Mouse (Mus musculus) T-helper 2 cell (primary cell): Measurements from ENCODE around the gene Gm28729.
"Not testable (repeated sequence)": the region's sequence is repeated elsewhere in the genome, so short reads cannot be mapped to it uniquely, and the experiment has no call there.

Experiments
- in situ Hi-C: fragments of 300-600 bp; cut with MboI, MseI; formaldehyde crosslinking; loops from one replicate; pipeline ENCODE4 v1.15.1; 2025; ENCODE audit warnings: high pct_unique_total_duplicates

Gene Gm28729

DNA sequence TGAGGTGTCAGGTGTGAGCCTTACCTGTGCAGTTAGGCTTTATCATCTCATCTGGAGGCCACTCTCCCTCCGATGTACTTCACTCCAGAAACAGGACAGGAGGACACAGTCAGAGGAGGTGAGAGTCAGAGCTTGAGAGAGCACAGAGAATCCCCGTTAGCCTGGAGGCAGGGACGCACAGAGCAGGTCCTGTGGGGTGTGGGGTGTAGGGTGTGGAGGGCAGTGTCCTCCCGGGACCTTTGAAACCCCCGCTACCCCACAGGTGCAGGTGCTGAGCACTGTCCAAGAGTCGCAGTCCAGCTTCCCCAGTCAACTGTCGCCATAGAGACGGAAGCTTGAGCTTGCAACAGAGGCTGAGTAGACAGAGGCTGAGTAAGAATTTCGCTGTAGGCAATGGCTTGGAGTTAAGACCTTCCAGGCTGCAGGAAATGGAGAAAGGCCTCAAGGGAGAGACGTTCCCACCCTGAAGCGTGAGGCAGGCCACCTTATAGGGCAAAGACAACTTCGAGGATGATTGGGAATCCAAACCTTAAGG, at the start of gene Gm28729:
Gene Gm28729, minus strand, starts transcription at position 293 of the 535 bp plus-strand sequence.
- in situ Hi-C loops: no loop called here

DNA sequence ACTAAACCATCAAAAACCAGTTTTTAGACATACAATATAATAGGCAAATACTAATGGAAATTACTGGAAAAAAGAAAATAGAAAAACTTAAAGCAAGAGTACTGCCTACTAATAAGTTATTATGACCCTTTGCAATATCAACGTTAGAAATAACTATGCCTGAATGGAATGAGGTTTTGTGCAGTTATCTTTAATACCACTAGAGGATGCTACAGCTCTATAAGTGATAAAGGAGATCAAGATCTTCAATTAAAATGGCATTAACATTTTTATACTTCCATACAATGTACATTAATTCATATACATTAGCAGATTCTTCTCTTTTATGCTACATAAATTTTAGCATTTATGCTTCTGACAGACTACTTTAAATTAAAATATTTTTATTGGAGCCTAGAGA, 48.2 kb upstream of the Gm28729 start:
- in situ Hi-C loops: loop anchor here (5.0 kb wide), 1 partner anchor 244 kb away; no protein-coding TSS in a partner anchor

DNA sequence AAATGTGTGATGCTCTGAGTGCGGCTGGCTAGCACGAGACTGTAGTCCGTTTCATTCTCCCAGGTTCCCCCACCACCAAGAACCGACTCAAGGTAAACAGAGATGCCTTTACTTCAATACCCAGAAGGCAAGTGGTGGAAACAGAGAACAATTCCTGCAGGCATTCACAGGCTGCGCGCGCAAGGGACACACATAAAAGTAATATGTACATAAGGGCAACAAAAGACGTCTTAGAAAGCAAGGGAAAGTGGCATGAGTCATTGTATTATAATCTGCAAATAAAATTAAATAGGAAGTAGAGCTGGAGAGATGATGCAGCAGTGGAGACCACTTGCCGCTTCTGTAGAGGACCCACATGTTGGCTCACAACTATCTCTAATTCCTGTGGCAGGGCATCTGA, 47.7 kb upstream of the Gm28729 start:
- in situ Hi-C loops: loop anchor here (5.0 kb wide), 1 partner anchor 245 kb away; no protein-coding TSS in a partner anchor

DNA sequence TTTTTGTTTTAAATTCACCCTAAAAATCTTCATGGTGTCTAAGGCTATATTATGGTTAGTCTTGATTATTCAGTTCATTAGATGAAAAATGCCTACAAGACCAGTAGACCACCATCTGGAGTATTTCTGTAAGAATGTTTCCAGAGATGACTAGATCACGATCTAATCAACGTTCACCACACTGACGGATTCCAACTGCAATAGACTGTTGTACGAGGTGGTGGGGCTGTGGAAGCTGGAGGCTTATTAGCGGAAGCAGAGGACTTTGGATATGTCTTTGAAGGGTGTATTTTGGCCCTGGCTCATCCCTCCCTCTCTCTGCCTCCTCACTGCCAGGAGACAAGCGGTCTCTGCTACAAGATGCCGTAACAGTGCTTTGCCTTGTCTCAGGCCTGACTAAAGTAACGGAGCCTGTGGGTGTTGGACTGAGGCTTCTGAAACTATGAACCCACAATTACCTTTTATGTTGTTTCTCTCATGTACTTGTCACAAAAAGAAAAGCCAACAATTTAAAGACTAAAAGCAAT, 41.5 kb upstream of the Gm28729 start:
- in situ Hi-C loops: no loop called here

DNA sequence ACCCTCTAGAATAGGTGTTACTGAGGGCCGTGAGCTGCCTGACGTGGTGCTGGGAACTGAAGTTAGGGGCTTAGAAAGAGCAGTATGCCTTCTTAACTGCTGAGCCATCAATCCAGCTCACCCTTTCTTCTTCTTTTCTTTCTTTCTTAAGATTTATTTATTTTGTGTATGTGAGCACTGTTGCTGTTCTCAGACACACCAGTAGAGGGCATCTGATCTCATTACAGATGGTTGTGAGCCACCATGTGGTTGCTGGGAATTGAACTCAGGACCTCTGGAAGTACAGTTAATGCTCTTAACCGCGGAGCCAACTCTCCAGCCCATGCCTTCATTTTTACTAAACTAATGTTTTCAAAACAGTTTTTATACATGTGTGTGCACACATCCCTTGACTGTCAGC, 38.4 kb upstream of the Gm28729 start:
- in situ Hi-C loops: no loop called here

DNA sequence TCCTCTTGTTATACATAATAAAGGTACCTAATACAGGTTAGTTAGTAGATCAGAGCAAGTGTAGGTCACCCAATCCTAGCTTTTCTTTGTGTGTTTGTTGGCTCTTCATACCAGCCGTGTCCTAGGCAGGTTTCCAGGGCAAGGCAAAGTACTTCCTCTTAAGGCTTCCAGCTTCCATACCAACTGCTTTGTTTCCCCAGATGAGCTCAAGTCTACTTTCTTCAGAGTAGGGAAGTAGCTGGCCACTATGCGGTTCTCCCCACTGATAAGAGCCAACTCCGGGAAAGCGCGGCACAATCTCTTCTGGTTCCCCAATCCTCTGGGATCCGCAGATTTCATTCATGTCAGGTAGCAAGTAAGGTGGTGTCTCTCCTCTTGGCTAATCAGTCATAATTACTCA, 34.1 kb upstream of the Gm28729 start:
- in situ Hi-C loops: no loop called here

DNA sequence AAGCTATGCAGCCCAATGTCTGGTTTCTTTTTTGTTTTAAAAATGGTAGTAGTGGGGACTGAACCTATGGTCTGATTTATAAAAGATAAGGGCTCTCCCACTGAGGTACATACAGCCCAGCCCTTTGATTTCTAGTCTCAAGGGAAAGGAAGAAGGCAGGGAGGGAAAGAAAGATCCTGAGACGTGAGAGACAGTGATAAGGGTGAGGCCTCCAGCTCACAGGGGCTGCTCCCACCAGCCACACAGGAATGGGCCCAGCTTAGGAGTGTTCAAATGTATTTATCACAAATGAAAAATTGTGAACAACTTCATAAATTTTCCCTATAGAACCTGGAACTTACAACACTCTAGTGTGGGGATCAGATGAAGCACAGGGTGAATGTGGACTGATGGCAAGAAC, 33.5 kb upstream of the Gm28729 start:
- in situ Hi-C loops: no loop called here

DNA sequence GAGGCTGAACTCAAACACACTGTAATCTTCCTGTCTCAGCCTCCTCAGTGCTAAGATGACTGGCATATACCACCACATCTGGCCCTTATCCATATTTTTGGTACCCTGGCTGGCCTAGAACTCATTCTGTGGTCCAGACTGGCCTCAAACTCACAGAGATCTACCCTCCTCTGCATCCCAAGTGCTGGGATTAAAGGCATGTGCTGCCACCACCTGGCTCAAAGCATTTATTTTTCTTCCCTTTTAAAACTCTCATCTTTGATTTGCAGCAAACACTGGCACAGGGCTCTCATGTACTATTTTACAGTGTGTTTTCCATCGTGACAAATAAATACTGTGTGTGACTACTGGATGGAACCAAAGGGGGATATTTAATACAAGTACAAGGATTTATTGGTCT, 29.0 kb upstream of the Gm28729 start:
- in situ Hi-C loops: no loop called here

DNA sequence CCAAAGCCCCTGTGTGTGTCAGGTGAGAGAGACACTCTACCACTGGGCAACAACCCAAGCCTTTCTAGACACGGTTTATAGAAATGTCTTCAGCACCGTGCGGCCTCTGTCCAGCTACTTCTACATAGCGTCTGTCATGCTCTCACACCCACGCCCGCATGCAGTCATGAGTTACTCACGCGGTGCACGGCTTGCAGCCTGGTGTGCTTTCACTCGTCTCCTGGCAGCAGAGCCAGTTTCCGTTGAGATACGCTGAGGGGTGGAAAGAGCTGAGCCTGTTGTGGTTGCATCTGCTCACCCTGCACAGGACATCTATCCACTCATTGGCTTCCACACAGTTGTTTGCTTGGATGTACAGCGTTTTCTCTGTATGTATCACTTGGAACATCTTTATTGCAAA, 20.3 kb upstream of the Gm28729 start:
- in situ Hi-C loops: no loop called here

DNA sequence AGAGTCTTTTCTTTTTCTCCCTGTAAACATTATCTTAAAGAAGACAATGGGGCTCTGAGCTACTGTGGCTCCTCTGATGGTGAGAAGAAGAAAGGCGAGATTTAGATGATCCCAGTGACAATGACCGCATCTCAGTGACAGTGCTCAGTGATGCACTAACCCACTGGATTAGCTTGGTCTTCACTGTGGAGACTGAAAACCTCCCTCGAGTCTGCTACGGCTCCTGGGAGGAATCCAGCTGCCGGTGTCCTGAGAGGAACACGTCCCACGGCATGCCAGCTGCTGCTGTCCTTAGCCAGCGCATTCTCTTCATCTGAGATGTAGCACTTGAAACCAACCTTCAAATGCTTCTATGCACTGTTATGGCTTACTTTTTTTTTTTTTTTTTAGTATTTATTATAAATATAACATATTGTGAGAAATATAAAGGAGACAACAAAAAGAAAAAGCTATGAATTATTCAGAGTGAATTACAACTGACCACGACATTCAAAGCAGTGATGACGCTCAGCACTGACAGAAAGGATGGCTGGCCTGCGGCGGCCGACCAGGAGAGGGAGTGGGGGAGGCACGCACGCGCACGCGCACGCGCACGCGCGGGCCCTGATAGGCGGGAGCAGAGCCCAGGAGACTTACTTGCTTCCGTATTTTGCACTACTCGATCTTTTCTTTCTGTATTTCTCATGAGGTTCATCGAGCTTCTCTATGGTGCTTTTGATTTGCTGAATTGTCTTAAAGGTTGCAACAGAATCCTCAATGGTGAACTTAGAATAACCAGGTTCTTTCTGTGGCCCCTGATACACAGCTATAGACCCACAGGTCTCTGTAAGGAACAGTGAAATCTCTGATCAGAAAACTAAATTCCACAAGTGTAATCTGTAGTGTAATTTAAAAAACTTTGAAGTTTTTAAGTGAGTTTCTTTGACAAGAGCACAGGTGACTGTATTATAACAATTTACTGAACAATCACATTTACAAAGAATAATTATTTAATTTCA, 18.9 kb upstream of the Gm28729 start:
- in situ Hi-C loops: no loop called here

DNA sequence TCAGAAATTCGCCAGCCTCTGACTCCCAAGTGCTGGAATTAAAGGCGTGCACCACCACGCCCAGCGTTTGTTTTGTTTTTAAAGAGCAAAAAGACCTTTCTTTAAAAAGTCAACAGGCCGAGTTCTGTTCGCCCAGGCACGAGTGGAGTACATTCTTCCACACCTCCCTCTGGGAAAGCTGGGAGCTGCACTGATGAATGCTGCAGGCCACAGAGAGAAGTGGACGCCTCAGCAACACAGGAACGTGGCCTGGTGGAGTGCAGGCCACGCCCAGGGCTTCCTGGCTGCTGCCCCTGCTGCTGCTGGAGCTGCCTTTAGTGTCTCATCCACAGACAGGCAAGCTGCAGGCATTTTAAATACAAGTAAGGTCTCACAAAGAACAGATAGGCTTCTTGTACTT, 13.9 kb upstream of the Gm28729 start:
- in situ Hi-C loops: no loop called here

DNA sequence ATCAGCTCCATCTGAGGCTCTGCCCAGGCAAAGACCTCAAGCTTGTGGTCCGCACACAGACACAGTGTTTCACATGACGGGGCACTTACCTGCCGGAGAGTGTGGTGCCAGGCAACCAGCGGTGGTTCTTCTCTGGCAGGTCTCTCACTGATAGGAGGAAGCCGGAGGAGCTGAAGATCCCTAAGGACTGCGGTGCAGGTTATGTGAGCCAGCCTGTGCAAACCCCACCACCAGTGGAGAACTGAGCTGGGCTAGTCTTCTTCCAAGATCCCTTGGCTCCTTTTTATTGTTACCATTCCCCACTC, 12.5 kb upstream of the Gm28729 start:
- in situ Hi-C loops: no loop called here

DNA sequence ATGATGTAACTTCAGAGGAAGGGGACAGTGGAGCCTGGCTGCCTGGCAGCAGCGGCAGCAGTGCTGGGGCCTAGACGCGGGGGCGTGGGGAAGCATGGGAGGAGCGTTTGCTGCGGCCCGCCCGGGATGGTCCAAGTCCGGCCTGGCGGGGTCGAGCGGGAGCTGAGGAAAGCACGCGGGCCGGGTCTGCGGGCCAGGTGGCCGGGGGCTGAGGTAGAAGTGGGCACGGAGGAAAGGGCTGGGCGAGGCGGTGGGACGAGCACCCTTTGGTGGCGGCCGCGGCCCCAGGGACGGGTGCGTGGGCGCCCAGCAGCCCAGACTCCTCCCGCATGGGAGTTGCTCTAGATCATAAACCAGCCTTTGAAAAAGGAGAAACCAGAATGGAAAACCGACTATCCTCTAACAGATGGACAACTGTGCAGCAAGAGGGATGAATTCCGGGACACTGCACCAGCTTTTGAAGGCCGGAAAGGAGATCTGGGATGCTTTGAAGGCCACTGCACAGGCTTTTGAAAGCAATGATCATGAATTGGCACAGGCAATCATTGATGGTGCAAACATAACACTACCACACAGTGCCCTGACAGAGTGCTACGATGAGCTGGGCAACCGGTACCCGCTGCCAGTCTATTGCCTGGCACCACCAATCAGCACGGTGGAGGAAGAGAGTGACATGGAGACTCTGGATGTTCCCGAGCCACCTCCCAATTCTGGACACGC, 12.0 kb upstream of the Gm28729 start:
- in situ Hi-C loops: no loop called here

DNA sequence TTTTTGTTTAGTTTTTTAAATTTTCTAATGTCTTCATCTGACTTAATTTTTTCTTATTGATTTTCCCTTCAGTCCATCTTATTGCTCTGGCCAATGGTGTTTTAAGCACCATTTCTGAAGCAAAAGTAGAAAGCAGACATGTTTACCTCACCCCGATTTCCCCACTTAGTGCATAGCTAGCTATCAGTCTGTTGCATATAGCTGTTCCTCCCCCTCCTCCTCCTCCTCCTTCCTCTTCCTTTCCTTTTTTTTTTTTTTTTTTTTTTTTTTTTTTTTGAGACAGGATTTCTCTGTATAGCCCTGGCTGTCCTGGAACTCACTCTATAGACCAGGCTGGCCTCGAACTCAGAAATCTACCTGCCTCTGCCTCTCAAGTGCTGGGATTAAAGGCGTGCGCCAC, 11.0 kb upstream of the Gm28729 start:
- in situ Hi-C loops: not testable (repeated sequence)

DNA sequence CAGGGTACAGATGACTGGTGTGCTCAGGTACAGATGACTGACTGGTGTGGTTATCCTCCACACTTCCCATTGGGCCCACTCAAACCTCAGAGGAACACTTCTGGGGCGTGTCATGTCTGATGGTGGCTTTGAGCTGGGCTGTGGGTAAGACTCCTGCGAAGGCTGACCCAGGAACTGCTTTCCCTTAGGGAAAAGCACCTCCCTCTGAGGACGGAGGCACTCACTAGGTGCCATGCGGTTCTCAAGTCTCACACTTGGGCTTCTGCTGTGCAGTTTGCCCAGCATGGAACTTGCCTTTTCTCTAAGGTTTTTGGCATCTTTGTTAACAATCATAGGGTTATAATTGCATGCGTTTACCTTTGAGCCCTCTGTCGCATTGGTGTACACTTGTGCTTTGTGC, 10.4 kb upstream of the Gm28729 start:
- in situ Hi-C loops: no loop called here

DNA sequence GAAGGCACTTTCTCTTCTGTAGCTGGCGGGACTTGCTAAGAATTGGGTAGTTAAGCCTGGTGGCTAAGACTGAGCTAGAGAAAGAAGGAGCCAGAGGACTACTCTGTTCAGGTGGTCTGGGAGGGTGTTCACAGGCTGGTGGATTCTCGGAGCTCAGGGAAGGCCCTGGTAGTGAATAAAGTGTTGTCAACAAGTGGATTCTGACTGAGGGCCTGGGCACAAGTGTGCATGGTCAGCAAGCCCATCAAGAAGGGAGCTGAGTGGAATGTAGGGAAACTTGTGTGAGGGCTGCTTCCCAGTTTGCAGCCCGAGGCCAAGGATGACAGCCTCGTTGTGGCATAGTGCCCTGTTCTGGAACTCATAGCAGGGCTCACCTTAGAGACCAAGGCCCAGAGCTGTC, 9.2 kb upstream of the Gm28729 start:
- in situ Hi-C loops: no loop called here

DNA sequence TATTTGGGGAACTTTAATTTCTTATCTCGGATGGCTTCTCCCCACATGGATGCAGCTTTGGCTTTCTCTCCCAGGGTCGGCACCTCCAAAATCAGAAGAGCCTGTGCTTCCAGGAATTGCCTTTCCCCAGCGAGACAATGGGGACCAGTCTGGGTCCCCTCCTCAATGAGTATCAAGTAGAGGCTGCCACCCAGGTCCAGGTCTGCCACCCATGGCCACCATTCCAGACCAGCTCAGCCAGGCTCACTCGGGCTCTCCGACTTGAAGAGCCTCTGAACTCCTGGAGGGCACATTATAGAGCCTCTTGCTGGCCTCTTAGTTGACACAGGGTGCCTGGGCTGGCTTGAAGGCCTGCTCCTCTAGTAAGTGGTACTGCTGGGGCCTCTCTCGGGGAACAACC, 8.4 kb upstream of the Gm28729 start:
- in situ Hi-C loops: no loop called here

DNA sequence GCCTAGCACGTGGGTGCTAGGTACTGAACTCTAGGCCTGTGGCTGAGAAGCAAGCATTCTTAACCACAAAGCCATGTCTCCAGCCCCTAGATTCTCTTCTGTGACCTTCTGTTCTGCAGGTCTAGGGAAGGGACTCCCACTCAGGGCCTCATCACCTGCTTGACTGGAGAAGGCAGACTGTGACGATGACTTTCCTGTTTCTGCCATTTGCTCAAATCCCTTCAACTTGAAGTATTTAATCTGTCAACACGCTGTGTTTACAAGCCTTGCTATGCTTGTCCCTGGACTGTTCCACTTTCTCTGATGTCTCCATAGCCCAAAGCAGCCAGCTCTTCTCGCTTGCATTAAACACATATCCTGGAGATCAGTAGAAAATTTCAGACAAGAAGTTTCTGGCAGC, 7.5 kb upstream of the Gm28729 start:
- in situ Hi-C loops: no loop called here

DNA sequence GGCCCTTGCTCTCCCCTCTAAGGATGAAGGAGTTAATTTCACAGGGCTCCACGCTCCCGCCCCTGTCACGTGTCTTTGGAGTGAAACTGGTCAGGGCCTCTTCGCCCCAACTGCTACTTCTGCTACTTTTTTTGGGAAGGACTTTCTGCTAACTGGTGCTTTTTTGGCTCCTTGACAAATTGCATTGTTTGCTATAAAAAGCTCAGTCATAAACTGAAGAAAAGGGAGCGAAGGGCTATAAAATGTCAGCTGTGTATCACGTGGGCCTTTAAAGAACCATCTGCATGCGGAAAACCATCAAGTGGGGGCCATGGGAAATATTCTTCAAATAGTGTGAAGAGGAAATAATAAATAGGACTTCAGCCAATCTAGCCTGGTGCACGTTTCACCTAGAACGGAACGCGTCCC, 5.6 kb upstream of the Gm28729 start:
- in situ Hi-C loops: no loop called here

DNA sequence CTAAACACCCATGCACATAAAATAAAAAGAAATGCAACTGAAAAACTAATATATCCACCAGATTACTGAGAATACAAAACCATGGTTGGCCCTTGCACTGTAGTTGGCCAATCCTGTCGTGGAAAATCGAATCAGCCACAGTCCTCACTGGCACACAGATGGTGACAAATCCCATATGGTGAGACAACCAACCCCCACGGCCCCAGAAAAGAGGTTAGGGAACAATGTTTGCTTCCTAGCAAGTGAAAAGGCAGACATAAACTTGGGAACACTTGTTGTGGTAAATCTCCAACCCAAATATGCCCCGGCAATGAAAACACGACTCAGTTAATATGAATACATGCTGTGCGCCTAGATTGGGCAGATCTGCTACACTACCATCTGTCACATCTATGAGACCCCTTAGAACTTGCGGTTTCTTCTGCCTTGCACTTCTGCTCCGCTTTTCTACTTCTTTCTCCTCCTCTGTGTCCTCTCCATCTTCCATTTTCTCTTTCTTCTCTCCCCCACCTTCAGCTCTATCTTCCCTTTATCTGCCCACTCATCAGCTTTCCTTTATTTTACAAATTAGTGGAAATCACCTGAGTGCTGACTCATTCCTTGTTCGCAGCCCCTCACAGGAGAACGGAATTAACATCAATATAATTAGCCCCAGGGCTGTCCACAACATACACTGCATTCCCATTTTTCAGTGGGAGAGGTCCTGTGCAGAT, 5.1 kb upstream of the Gm28729 start:
- in situ Hi-C loops: no loop called here

DNA sequence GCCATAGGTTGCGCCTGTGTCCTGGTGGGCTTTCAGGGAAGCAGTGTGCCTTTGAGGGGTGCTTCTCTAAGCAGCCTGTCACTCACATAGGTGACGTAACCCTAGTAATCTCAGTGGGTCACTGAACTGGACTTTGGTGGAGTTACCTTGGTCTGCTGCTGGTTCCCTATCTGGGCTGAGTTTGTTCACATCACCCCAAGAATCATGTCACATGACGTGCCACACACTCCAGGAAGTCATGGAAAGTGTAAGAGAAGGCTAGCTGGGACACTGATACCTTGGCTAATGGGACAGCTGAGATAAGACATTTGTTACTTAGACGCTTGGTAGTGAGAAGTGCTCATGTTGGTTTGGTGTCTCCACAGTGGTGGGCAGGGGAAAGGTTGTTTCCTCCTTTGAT, 947 bp upstream of the Gm28729 start:
- in situ Hi-C loops: no loop called here

DNA sequence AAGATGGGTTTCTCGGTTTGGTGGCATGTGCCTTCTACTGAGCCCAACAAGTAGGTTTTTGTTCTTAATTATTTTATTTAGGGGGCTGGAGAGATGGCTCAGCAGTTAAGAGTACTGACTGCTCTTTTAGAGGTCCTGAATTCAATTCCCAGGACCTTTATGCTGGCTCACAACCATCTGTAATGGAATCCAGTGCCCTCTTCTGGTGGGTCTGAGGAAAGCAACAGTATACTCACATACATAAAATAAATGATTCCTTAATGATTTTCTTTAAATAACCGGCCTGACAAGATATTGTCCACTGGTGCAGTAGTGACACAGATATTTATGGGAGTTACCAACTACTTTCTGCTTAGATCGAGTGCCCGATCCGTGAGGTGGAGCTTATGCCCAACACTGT, 1.9 kb downstream of the Gm28729 start:
- in situ Hi-C loops: no loop called here
